Mouse (Mus musculus) thymus, adult 2 months (tissue): ENCODE results near the gene Rpf2. TPM values are rescaled to one million over a fixed set of nuclear protein-coding genes. Genes with fewer than 3 reads are reported as not detected.

Experiments used
- DNase-seq: peaks from one replicate; pipeline ENCODE4 v3.0.0; 2021
- H3K27ac ChIP-seq: fragments of 200-500 bp; 2 replicates; pipeline ENCODE4 v1.5.1; 2012; ENCODE audit warnings: low read length, control low read depth; ENCODE audit not compliant: control insufficient read depth, insufficient read depth
- H3K27me3 ChIP-seq: fragments of 200-500 bp; 2 replicates; pipeline ENCODE4 v1.6.1; 2012; ENCODE audit warnings: mild to moderate bottlenecking, low read length, moderate library complexity, mixed read lengths; ENCODE audit not compliant: control insufficient read depth, insufficient read depth
- H3K36me3 ChIP-seq: fragments of 200-500 bp; 2 replicates; pipeline ENCODE4 v1.6.1; 2012; ENCODE audit warnings: mild to moderate bottlenecking, low read length, moderate library complexity; ENCODE audit not compliant: control insufficient read depth, insufficient read depth
- H3K4me1 ChIP-seq: fragments of 200-500 bp; replicated peaks from 2 replicates; pipeline ENCODE4 v1.6.1; 2012; ENCODE audit warnings: low read length; ENCODE audit not compliant: control insufficient read depth, insufficient read depth
- H3K4me3 ChIP-seq: fragments of 200-500 bp; 2 replicates; pipeline ENCODE4 v1.5.1; 2012; ENCODE audit warnings: mild to moderate bottlenecking, low read length, control low read depth, moderate library complexity; ENCODE audit not compliant: control insufficient read depth, insufficient read depth
- CTCF ChIP-seq: fragments of 200-500 bp; IDR thresholded peaks from 2 replicates; pipeline ENCODE4 v1.5.1; 2012; ENCODE audit warnings: mild to moderate bottlenecking, control low read depth, low read length, moderate library complexity, borderline replicate concordance; ENCODE audit not compliant: control insufficient read depth, poor library complexity, insufficient read depth; ENCODE audit errors: extremely low read depth
- POLR2A ChIP-seq: fragments of 200-500 bp; IDR thresholded peaks from 2 replicates; pipeline ENCODE4 v1.6.1; 2012; ENCODE audit warnings: mild to moderate bottlenecking, low read length, control low read depth, moderate library complexity; ENCODE audit not compliant: control insufficient read depth, poor library complexity, insufficient read depth; ENCODE audit errors: extremely low read depth
- WGBS: fragments of 180-500 bp; shearing (Covaris S2); methylation state at CpG from one replicate; pipeline ENCODE4 v1.1.7; 2018; 5-methylcytosine and 5-hydroxymethylcytosine counted together
- polyA plus RNA-seq: library from polyadenylated mRNA; depleted of rRNA; stranded (reverse); fragments of >200 nt; gene quantifications from 2 replicates; pipeline ENCODE4 v1.2.3, GENCODE M21; 2012; rRNA removed

Rpf2 gene
- polyA plus RNA-seq, 1 experiment: 3.9 TPM

GRCm38 (mm10) chr10:40177323-40177962 is 69.4 kb downstream of the Rpf2 start:
- H3K27ac ChIP-seq: no peak overlapping the region
- H3K4me3 ChIP-seq: no peak overlapping the region
- TF ChIP-seq POLR2A (no peak), CTCF (no peak)
- 33% methylated on average over 6 of the region's 6 CpGs for WGBS
- H3K36me3 ChIP-seq: no peaks in the 10 kb centered on the region
- H3K27me3 ChIP-seq: no peaks in the 10 kb centered on the region
- H3K4me1 ChIP-seq: peaks cover 14% of the 10 kb centered on the region
- DNase-seq: no peak

Other genes starting within 250 kb of the Rpf2 start
- gene Mfsd4b1, start 221.8 kb downstream of the Rpf2 start, polyA plus RNA-seq: 0.96 and 1.4 TPM in 2 replicates
- 45.4 and 50.0 TPM in 2 replicates for gene Slc16a10, start 104.8 kb downstream of the Rpf2 start, polyA plus RNA-seq
- 8.5 and 9.3 TPM in 2 replicates for gene Gtf3c6, start 11.1 kb upstream of the Rpf2 start, polyA plus RNA-seq
- gene Amd1, start 55.1 kb upstream of the Rpf2 start, polyA plus RNA-seq: 10.0 and 11.4 TPM in 2 replicates
- 31.0 and 34.0 TPM in 2 replicates for gene Cdk19, start 92.5 kb upstream of the Rpf2 start, polyA plus RNA-seq